Mouse (Mus musculus) MEL (cell line): ENCODE results near the gene Slc7a5. TPM values are rescaled to one million over a fixed set of nuclear protein-coding genes. Genes with fewer than 3 reads are reported as not detected.

Experiments used
- DNase-seq: peaks from one replicate; pipeline ENCODE4 v3.0.0; 2011; ENCODE audit warnings: low read depth, low spot score
- H3K27ac ChIP-seq: 2 replicates; pipeline ENCODE4 v1.5.1; 2012; ENCODE audit warnings: low read depth, mild to moderate bottlenecking, control low read depth, low read length, moderate library complexity; ENCODE audit not compliant: control insufficient read depth
- H3K27me3 ChIP-seq, 2 experiments: fragments of 150-350 bp in 1 of 2; sonication (generic) in 1 of 2; 2 replicates each; pipeline ENCODE4 v1.6.1; 2012; ENCODE audit warnings: low read length in 2 of 2, mild to moderate bottlenecking in 2 of 2, improper control_type of control experiment in 1 of 2, moderate library complexity in 1 of 2; ENCODE audit not compliant: insufficient read depth in 2 of 2, control insufficient read depth in 1 of 2
- H3K36me3 ChIP-seq, 2 experiments: 2 replicates each; pipeline ENCODE4 v1.6.1; 2012 to 2014; ENCODE audit warnings: low read length in 2 of 2, improper control_type of control experiment in 1 of 2, inconsistent platforms in 1 of 2, mild to moderate bottlenecking in 1 of 2; ENCODE audit not compliant: insufficient read depth in 2 of 2, control insufficient read depth in 1 of 2
- H3K4me1 ChIP-seq, 2 experiments: fragments of 150-350 bp in 1 of 2; sonication (generic) in 1 of 2; 2 replicates each; pipeline ENCODE4 v1.6.1; 2012; ENCODE audit warnings: low read length in 2 of 2, improper control_type of control experiment in 1 of 2, mild to moderate bottlenecking in 1 of 2; ENCODE audit not compliant: insufficient read depth in 2 of 2, control insufficient read depth in 1 of 2
- H3K4me3 ChIP-seq, 2 experiments: fragments of 150-350 bp in 1 of 2; sonication (generic) in 1 of 2; 2 replicates each; pipeline ENCODE4 v1.5.1; 2012; ENCODE audit warnings: low read depth in 2 of 2, low read length in 2 of 2, mild to moderate bottlenecking in 2 of 2, moderate library complexity in 2 of 2, control low read depth in 1 of 2, improper control_type of control experiment in 1 of 2; ENCODE audit not compliant: control insufficient read depth in 1 of 2, insufficient read depth in 1 of 2
- H3K79me2 ChIP-seq: 2 replicates; pipeline ENCODE4 v1.6.1; 2012; ENCODE audit warnings: mild to moderate bottlenecking, low read length, moderate library complexity; ENCODE audit not compliant: control insufficient read depth, poor library complexity, insufficient read depth
- H3K9ac ChIP-seq: 2 replicates; pipeline ENCODE4 v1.6.1; 2012; ENCODE audit warnings: low read depth, mild to moderate bottlenecking, control low read depth, low read length, moderate library complexity; ENCODE audit not compliant: control insufficient read depth, poor library complexity, severe bottlenecking
- H3K9me3 ChIP-seq: fragments of 150-350 bp; sonication (generic); replicated peaks from 2 replicates; pipeline ENCODE4 v1.6.1; 2012; ENCODE audit warnings: mild to moderate bottlenecking, low read length, improper control_type of control experiment, moderate library complexity; ENCODE audit not compliant: insufficient read depth
- EP300 ChIP-seq, 2 experiments: IDR thresholded peaks; 2 replicates each; pipeline ENCODE4 v1.6.1; 2011; ENCODE audit warnings: improper control_type of control experiment in 2 of 2, low read length in 2 of 2, low read depth in 1 of 2, mild to moderate bottlenecking in 1 of 2
- ETS1 ChIP-seq: IDR thresholded peaks from 2 replicates; pipeline ENCODE4 v1.6.1; 2012; ENCODE audit warnings: low read depth, mild to moderate bottlenecking, inconsistent platforms, low read length, improper control_type of control experiment, moderate library complexity
- GABPA ChIP-seq: IDR thresholded peaks from 2 replicates; pipeline ENCODE4 v1.6.1; 2012; ENCODE audit warnings: low read depth, mild to moderate bottlenecking, inconsistent platforms, low read length, improper control_type of control experiment, moderate library complexity
- HCFC1 ChIP-seq: IDR thresholded peaks from 2 replicates; pipeline ENCODE4 v1.6.1; 2012; ENCODE audit warnings: low read depth, mild to moderate bottlenecking, inconsistent platforms, low read length, improper control_type of control experiment, moderate library complexity
- MAX ChIP-seq: IDR thresholded peaks from 2 replicates; pipeline ENCODE4 v1.6.1; 2011; ENCODE audit warnings: low read length, improper control_type of control experiment
- MAZ ChIP-seq: IDR thresholded peaks from 2 replicates; pipeline ENCODE4 v1.6.1; 2012; ENCODE audit warnings: low read depth, mild to moderate bottlenecking, inconsistent platforms, low read length, improper control_type of control experiment
- MYB ChIP-seq: IDR thresholded peaks from 2 replicates; pipeline ENCODE4 v1.6.1; 2011; ENCODE audit warnings: mild to moderate bottlenecking, low read depth, low read length, improper control_type of control experiment
- MYC ChIP-seq: IDR thresholded peaks from 2 replicates; pipeline ENCODE4 v1.6.1; 2011; ENCODE audit warnings: low read depth, mild to moderate bottlenecking, low read length, improper control_type of control experiment, moderate library complexity
- NRF1 ChIP-seq: IDR thresholded peaks from 2 replicates; pipeline ENCODE4 v1.6.1; 2014; ENCODE audit warnings: low read depth, mild to moderate bottlenecking, inconsistent platforms, low read length, improper control_type of control experiment, moderate library complexity; ENCODE audit not compliant: poor library complexity, insufficient read depth, severe bottlenecking
- POLR2A ChIP-seq, 2 experiments: IDR thresholded peaks; 2 replicates each; pipeline ENCODE4 v1.6.1; 2011 to 2012; ENCODE audit warnings: low read length in 2 of 2, mild to moderate bottlenecking in 2 of 2, control low read depth in 1 of 2, improper control_type of control experiment in 1 of 2, low read depth in 1 of 2, moderate library complexity in 1 of 2; ENCODE audit not compliant: control insufficient read depth in 1 of 2, insufficient read depth in 1 of 2, poor library complexity in 1 of 2
- POLR2AphosphoS2 ChIP-seq: IDR thresholded peaks from 2 replicates; pipeline ENCODE4 v1.6.1; 2011; ENCODE audit warnings: low read length, improper control_type of control experiment
- POLR2AphosphoS5 ChIP-seq: IDR thresholded peaks from 2 replicates; pipeline ENCODE4 v1.6.1; 2012; ENCODE audit warnings: low read depth, borderline replicate concordance, mild to moderate bottlenecking, inconsistent platforms, low read length, moderate library complexity, mixed read lengths
- RCOR1 ChIP-seq: IDR thresholded peaks from 2 replicates; pipeline ENCODE4 v1.6.1; 2012; ENCODE audit warnings: low read depth, mild to moderate bottlenecking, inconsistent platforms, low read length, improper control_type of control experiment
- USF1 ChIP-seq: IDR thresholded peaks from 2 replicates; pipeline ENCODE4 v1.6.1; 2014; ENCODE audit warnings: low read depth, mild to moderate bottlenecking, inconsistent platforms, low read length, improper control_type of control experiment, moderate library complexity
- USF2 ChIP-seq, 2 experiments: IDR thresholded peaks; 2 replicates each; pipeline ENCODE4 v1.6.1; 2011 to 2012; ENCODE audit warnings: improper control_type of control experiment in 2 of 2, low read length in 2 of 2, borderline replicate concordance in 1 of 2, inconsistent platforms in 1 of 2, low read depth in 1 of 2, mild to moderate bottlenecking in 1 of 2; ENCODE audit not compliant: insufficient read depth in 1 of 2
- ZMIZ1 ChIP-seq: IDR thresholded peaks from 2 replicates; pipeline ENCODE4 v1.6.1; 2012; ENCODE audit warnings: low read depth, mild to moderate bottlenecking, inconsistent platforms, low read length, improper control_type of control experiment, moderate library complexity
- polyA plus RNA-seq, 2 experiments: library from polyadenylated mRNA; stranded (reverse) in 1 of 2; unstranded in 1 of 2; fragments of >175 nt in 1 of 2; fragments of >200 nt in 1 of 2; gene quantifications; 2 replicates each; pipeline versions ENCODE4 v1.2.1 to v1.2.4; 2012; ENCODE audit warnings: low replicate concordance in 2 of 2, low read depth in 1 of 2; ENCODE audit not compliant: insufficient read length in 2 of 2, insufficient read depth in 1 of 2, missing spikeins in 1 of 2
- total RNA-seq: library from RNA; depleted of rRNA; stranded (reverse); fragments of 300-350 nt; gene quantifications from 2 replicates; pipeline ENCODE4 v1.2.3, GENCODE M21; 2012

Gene Slc7a5
- total and polyA plus RNA-seq, 3 experiments = 55.0 to 263 (median 108) TPM

- Histone ChIP-seq H3K9ac (no peak overlapping the region), H3K27me3 (no peaks in the 10 kb centered on the region), H3K79me2 (no peaks in the 10 kb centered on the region), H3K4me3 (no peak overlapping the region), H3K36me3 (peaks cover 0 to 2% of the 10 kb centered on the region in 2 experiments; a peak in 1 of 4 replicates), H3K4me1 (0 out of 4 replicates have a peak, but pooled peaks cover 0 to 2% of the 10 kb centered on the region in 2 experiments), H3K9me3 (no peaks in the 10 kb centered on the region), H3K27ac (no peak overlapping the region)
- DNase-seq = no peak
- no peak for TF ChIP-seq GABPA
- no peak for TF ChIP-seq MAZ
- TF ChIP-seq POLR2AphosphoS5 = no peak
- no peak for TF ChIP-seq ETS1
- TF ChIP-seq USF2 (IDR thresholded peaks at IDR 0.05; ENCODE audit: borderline replicate concordance in 1 of 2, insufficient read depth in 1 of 2, low read depth in 1 of 2, low read length in 2 of 2) = no peak
- no peak for TF ChIP-seq RCOR1
- TF ChIP-seq MYB = no peak
- no peak for TF ChIP-seq USF1
- TF ChIP-seq NRF1 = no peak
- no peak for TF ChIP-seq EP300 (IDR thresholded peaks at IDR 0.05; ENCODE audit: low read depth in 1 of 2, low read length in 2 of 2)
- TF ChIP-seq, all 39 proteins: peak for 0
These were observed 42.1 kb downstream of the Slc7a5 start for GRCm38 (mm10) chr8:121865356-121865755.

GRCm38 (mm10) chr8:121861806-121862548 is 45.5 kb downstream of the Slc7a5 start:
- H3K9ac ChIP-seq = no peak overlapping the region
- H3K27me3 ChIP-seq = no peaks in the 10 kb centered on the region
- no peak for TF ChIP-seq POLR2A (IDR thresholded peaks at IDR 0.05; ENCODE audit: control insufficient read depth in 1 of 2, insufficient read depth in 1 of 2, low read depth in 1 of 2, low read length in 2 of 2, poor library complexity in 1 of 2)
- no peak for TF ChIP-seq POLR2AphosphoS2
- TF ChIP-seq HCFC1 = no peak
- TF ChIP-seq ZMIZ1 = no peak
- TF ChIP-seq MAX = no peak
- no peak for TF ChIP-seq EP300 (IDR thresholded peaks at IDR 0.05; ENCODE audit: low read depth in 1 of 2, low read length in 2 of 2)
- TF ChIP-seq MYC = no peak
- TF ChIP-seq, all 39 proteins: peak for 0
- H3K79me2 ChIP-seq = no peaks in the 10 kb centered on the region
- H3K36me3 ChIP-seq = peaks cover 0 to 2% of the 10 kb centered on the region in 2 experiments; a peak in 1 of 4 replicates
- no peak for DNase-seq
- no peaks in the 10 kb centered on the region for H3K9me3 ChIP-seq
- H3K27ac ChIP-seq = no peak overlapping the region
- no peaks in the 10 kb centered on the region for H3K4me1 ChIP-seq
- no peak overlapping the region for H3K4me3 ChIP-seq
